Mouse (Mus musculus) hindbrain, embryonic 16.5 days (tissue): ENCODE measurements at regions not wholly inside any gene's neighbourhood (a gene's known extent, or its start where the extent isn't known, plus 50 kb on each side); places are given as distances from the start of the nearest gene placed in this dataset.

Experiments used
- ATAC-seq: fragments of 200-750 bp; cut with Nextera tagmentation; 2 replicates; pipeline ENCODE4 v1.8.0; 2017; ENCODE audit warnings: moderate TSS enrichment, moderate library complexity
- H3K27ac ChIP-seq: fragments of 300-500 bp; sonication (generic); 2 replicates; pipeline ENCODE4 v1.5.1; 2014; ENCODE audit warnings: low read depth, mild to moderate bottlenecking, control low read depth, low read length, moderate library complexity
- H3K27me3 ChIP-seq: fragments of 300-500 bp; sonication (generic); replicated peaks from 2 replicates; pipeline ENCODE4 v1.6.1; 2014; ENCODE audit warnings: low read length; ENCODE audit not compliant: control insufficient read depth, insufficient read depth
- H3K36me3 ChIP-seq: fragments of 300-500 bp; sonication (generic); 2 replicates; pipeline ENCODE4 v1.6.1; 2014; ENCODE audit warnings: mild to moderate bottlenecking, low read length, moderate library complexity, mixed read lengths; ENCODE audit not compliant: control insufficient read depth, insufficient read depth
- H3K4me1 ChIP-seq: fragments of 300-500 bp; sonication (generic); 2 replicates; pipeline ENCODE4 v1.6.1; 2014; ENCODE audit warnings: low read depth, low read length; ENCODE audit not compliant: control insufficient read depth, insufficient read depth
- H3K4me2 ChIP-seq: fragments of 300-500 bp; sonication (generic); 2 replicates; pipeline ENCODE4 v1.6.1; 2014; ENCODE audit warnings: mild to moderate bottlenecking, low read length, control low read depth, moderate library complexity
- H3K4me3 ChIP-seq: fragments of 300-500 bp; sonication (generic); 2 replicates; pipeline ENCODE4 v1.5.1; 2014; ENCODE audit warnings: mild to moderate bottlenecking, low read length, control low read depth, moderate library complexity
- H3K9ac ChIP-seq: fragments of 300-500 bp; sonication (generic); 2 replicates; pipeline ENCODE4 v1.6.1; 2014; ENCODE audit warnings: low read depth, mild to moderate bottlenecking, control low read depth, low read length, moderate library complexity
- H3K9me3 ChIP-seq: fragments of 300-500 bp; sonication (generic); 2 replicates; pipeline ENCODE4 v1.6.1; 2014; ENCODE audit warnings: mild to moderate bottlenecking, low read length, moderate library complexity; ENCODE audit not compliant: control insufficient read depth
- WGBS: fragments of 180-500 bp; shearing (Covaris S2); extraction: QIAGEN DNeasy Blood & Tissue Kit; methylation state at CpG from one replicate; pipeline ENCODE4 v1.1.7; 2014; 5-methylcytosine and 5-hydroxymethylcytosine counted together

GRCm38 (mm10) chr1:73244016-73244415 lies 228.3 kb upstream of the Tnp1 start:
- Histone ChIP-seq H3K4me3 (no peak overlapping the region), H3K36me3 (no peaks in the 10 kb centered on the region), H3K9ac (no peak overlapping the region), H3K4me2 (no peak overlapping the region), H3K27ac (no peak overlapping the region), H3K4me1 (no peaks in the 10 kb centered on the region), H3K27me3 (no peaks in the 10 kb centered on the region), H3K9me3 (no peaks in the 10 kb centered on the region)
- WGBS, result 72% methylated on average over 2 of the region's 2 CpGs
- no peak for ATAC-seq

- H3K9ac ChIP-seq, result no peak overlapping the region
- H3K4me1 ChIP-seq, result no peaks in the 10 kb centered on the region
- H3K4me2 ChIP-seq, result no peak overlapping the region
- H3K4me3 ChIP-seq, result no peak overlapping the region
- ATAC-seq, result no peak
- no peaks in the 10 kb centered on the region for H3K36me3 ChIP-seq
- H3K9me3 ChIP-seq, result no peaks in the 10 kb centered on the region
- H3K27ac ChIP-seq, result no peak overlapping the region
- 81% methylated on average over 9 of the region's 9 CpGs for WGBS
- H3K27me3 ChIP-seq, result no peaks in the 10 kb centered on the region
Measured at GRCm38 (mm10) chr1:73242290-73242689, 226.6 kb upstream of the Tnp1 start.

- no peaks in the 10 kb centered on the region for H3K4me1 ChIP-seq
- H3K9me3 ChIP-seq, result no peaks in the 10 kb centered on the region
- H3K36me3 ChIP-seq, result no peaks in the 10 kb centered on the region
- no peak overlapping the region for H3K4me3 ChIP-seq
- no peak overlapping the region for H3K4me2 ChIP-seq
- no peaks in the 10 kb centered on the region for H3K27me3 ChIP-seq
- H3K9ac ChIP-seq, result no peak overlapping the region
- WGBS, result 72% methylated on average over 3 of the region's 3 CpGs
- H3K27ac ChIP-seq, result no peak overlapping the region
- ATAC-seq, result no peak
Measured at GRCm38 (mm10) chr1:73236867-73237266, 221.2 kb upstream of the Tnp1 start.

GRCm38 (mm10) chr1:73233636-73234035 lies 217.9 kb upstream of the Tnp1 start:
- no peaks in the 10 kb centered on the region for H3K27me3 ChIP-seq
- no peak overlapping the region for H3K4me2 ChIP-seq
- no peak overlapping the region for H3K4me3 ChIP-seq
- peaks cover 3% of the 10 kb centered on the region for H3K9me3 ChIP-seq
- H3K27ac ChIP-seq, result no peak overlapping the region
- H3K9ac ChIP-seq, result no peak overlapping the region
- H3K36me3 ChIP-seq, result no peaks in the 10 kb centered on the region
- H3K4me1 ChIP-seq, result no peaks in the 10 kb centered on the region
- no peak for ATAC-seq

- Histone ChIP-seq H3K27ac (no peak overlapping the region), H3K36me3 (no peaks in the 10 kb centered on the region), H3K9me3 (peaks cover 3% of the 10 kb centered on the region), H3K27me3 (no peaks in the 10 kb centered on the region), H3K4me2 (no peak overlapping the region), H3K4me3 (no peak overlapping the region), H3K4me1 (no peaks in the 10 kb centered on the region), H3K9ac (no peak overlapping the region)
- no peak for ATAC-seq
- 90% methylated on average over 3 of the region's 3 CpGs for WGBS
Measured at GRCm38 (mm10) chr1:73233041-73233440, 217.3 kb upstream of the Tnp1 start.

GRCm38 (mm10) chr1:73230611-73231010 lies 214.9 kb upstream of the Tnp1 start:
- ATAC-seq, result no peak
- Histone ChIP-seq H3K36me3 (no peaks in the 10 kb centered on the region), H3K27ac (no peak overlapping the region), H3K4me3 (no peak overlapping the region), H3K4me2 (no peak overlapping the region), H3K4me1 (no peaks in the 10 kb centered on the region), H3K27me3 (no peaks in the 10 kb centered on the region), H3K9me3 (peaks cover 3% of the 10 kb centered on the region), H3K9ac (no peak overlapping the region)
- 79% methylated on average over 1 of the region's 1 CpGs for WGBS

GRCm38 (mm10) chr1:73227246-73227645 lies 211.5 kb upstream of the Tnp1 start:
- H3K27me3 ChIP-seq, result no peaks in the 10 kb centered on the region
- 95% methylated on average over 8 of the region's 8 CpGs for WGBS
- H3K4me2 ChIP-seq, result no peak overlapping the region
- no peaks in the 10 kb centered on the region for H3K4me1 ChIP-seq
- no peak overlapping the region for H3K9ac ChIP-seq
- H3K4me3 ChIP-seq, result no peak overlapping the region
- no peak overlapping the region for H3K27ac ChIP-seq
- no peaks in the 10 kb centered on the region for H3K36me3 ChIP-seq
- peaks cover 3% of the 10 kb centered on the region for H3K9me3 ChIP-seq
- ATAC-seq, result no peak

GRCm38 (mm10) chr1:73221863-73222262 lies 206.2 kb upstream of the Tnp1 start:
- no peak for ATAC-seq
- H3K9me3 ChIP-seq, result no peaks in the 10 kb centered on the region
- H3K27ac ChIP-seq, result no peak overlapping the region
- H3K4me3 ChIP-seq, result no peak overlapping the region
- no peaks in the 10 kb centered on the region for H3K27me3 ChIP-seq
- 33% methylated on average over 2 of the region's 2 CpGs for WGBS
- H3K4me2 ChIP-seq, result no peak overlapping the region
- no peaks in the 10 kb centered on the region for H3K36me3 ChIP-seq
- H3K9ac ChIP-seq, result no peak overlapping the region
- no peaks in the 10 kb centered on the region for H3K4me1 ChIP-seq

GRCm38 (mm10) chr1:73214305-73214946 lies 198.7 kb upstream of the Tnp1 start:
- no peaks in the 10 kb centered on the region for H3K9me3 ChIP-seq
- no peaks in the 10 kb centered on the region for H3K36me3 ChIP-seq
- WGBS, result 79% methylated on average over 5 of the region's 5 CpGs
- no peak overlapping the region for H3K4me3 ChIP-seq
- no peaks in the 10 kb centered on the region for H3K4me1 ChIP-seq
- no peak for ATAC-seq
- H3K9ac ChIP-seq, result no peak overlapping the region
- no peak overlapping the region for H3K4me2 ChIP-seq
- no peaks in the 10 kb centered on the region for H3K27me3 ChIP-seq
- H3K27ac ChIP-seq, result no peak overlapping the region

- Histone ChIP-seq H3K9ac (no peak overlapping the region), H3K36me3 (no peaks in the 10 kb centered on the region), H3K4me1 (no peaks in the 10 kb centered on the region), H3K4me3 (no peak overlapping the region), H3K27ac (no peak overlapping the region), H3K9me3 (no peaks in the 10 kb centered on the region), H3K4me2 (no peak overlapping the region), H3K27me3 (no peaks in the 10 kb centered on the region)
- ATAC-seq, result no peak
- WGBS, result 84% methylated on average over 8 of the region's 8 CpGs
Measured at GRCm38 (mm10) chr1:73207421-73207820, 191.7 kb upstream of the Tnp1 start.
